Mouse (Mus musculus) kidney, postnatal 0 days (tissue): Measurements from ENCODE around the gene Nepro. TPM values are rescaled to one million over a fixed set of nuclear protein-coding genes. Genes with fewer than 3 reads are reported as not detected.

Experiments
- ATAC-seq: fragments of 200-750 bp; cut with Nextera tagmentation; replicated peaks from 2 replicates; pipeline ENCODE4 v1.8.0; 2017; ENCODE audit warnings: low read depth, moderate number of reproducible peaks, moderate TSS enrichment, moderate library complexity; ENCODE audit not compliant: low FRiP score
- DNase-seq: peaks from one replicate; pipeline ENCODE4 v3.0.0-alpha.2; 2016; ENCODE audit warnings: low spot score
- H3K27ac ChIP-seq: fragments of 300-500 bp; sonication (generic); 2 replicates; pipeline ENCODE4 v1.5.1; 2014; ENCODE audit warnings: mild to moderate bottlenecking
- H3K27me3 ChIP-seq: fragments of 300-500 bp; sonication (generic); 2 replicates; pipeline ENCODE4 v1.6.1; 2014; ENCODE audit warnings: low read length, mixed read lengths; ENCODE audit not compliant: insufficient read depth
- H3K36me3 ChIP-seq: fragments of 300-500 bp; sonication (generic); 2 replicates; pipeline ENCODE4 v1.6.1; 2014; ENCODE audit warnings: low read length, mixed read lengths; ENCODE audit not compliant: insufficient read depth
- H3K4me1 ChIP-seq: fragments of 300-500 bp; sonication (generic); replicated peaks from 2 replicates; pipeline ENCODE4 v1.6.1; 2014; ENCODE audit warnings: antibody characterized with exemption, low read length, mixed read lengths; ENCODE audit not compliant: insufficient read depth
- H3K4me2 ChIP-seq: fragments of 300-500 bp; sonication (generic); 2 replicates; pipeline ENCODE4 v1.6.1; 2014; ENCODE audit warnings: mild to moderate bottlenecking, low read length, moderate library complexity, mixed read lengths
- H3K4me3 ChIP-seq: fragments of 300-500 bp; sonication (generic); replicated peaks from 2 replicates; pipeline ENCODE4 v1.5.1; 2014; ENCODE audit warnings: low read depth, low read length
- H3K9ac ChIP-seq: fragments of 300-500 bp; sonication (generic); 2 replicates; pipeline ENCODE4 v1.6.1; 2014; ENCODE audit warnings: low read depth, low read length
- H3K9me3 ChIP-seq: fragments of 300-500 bp; sonication (generic); replicated peaks from 2 replicates; pipeline ENCODE4 v1.6.1; 2016; ENCODE audit warnings: low read length, inconsistent platforms, mixed read lengths
- CTCF ChIP-seq: IDR thresholded peaks from 2 replicates; pipeline ENCODE4 v1.5.1; 2016; ENCODE audit warnings: antibody characterized with exemption, low read depth, mild to moderate bottlenecking, moderate library complexity
- WGBS: fragments of 180-500 bp; shearing (Covaris S2); extraction: QIAGEN DNeasy Blood & Tissue Kit; methylation state at CpG from one replicate; pipeline ENCODE4 v1.1.7; 2014; 5-methylcytosine and 5-hydroxymethylcytosine counted together
- polyA plus RNA-seq: library from polyadenylated mRNA; unstranded; fragments of >200 nt; fragmentation: Nextera tagmentation; extraction: Ambion mirVana; gene quantifications from 2 replicates; pipeline ENCODE4 v1.2.1, GENCODE M21; 2015

The Nepro gene
- polyA plus RNA-seq, 1 experiment from 2014 or later = 5.1 TPM

DNA sequence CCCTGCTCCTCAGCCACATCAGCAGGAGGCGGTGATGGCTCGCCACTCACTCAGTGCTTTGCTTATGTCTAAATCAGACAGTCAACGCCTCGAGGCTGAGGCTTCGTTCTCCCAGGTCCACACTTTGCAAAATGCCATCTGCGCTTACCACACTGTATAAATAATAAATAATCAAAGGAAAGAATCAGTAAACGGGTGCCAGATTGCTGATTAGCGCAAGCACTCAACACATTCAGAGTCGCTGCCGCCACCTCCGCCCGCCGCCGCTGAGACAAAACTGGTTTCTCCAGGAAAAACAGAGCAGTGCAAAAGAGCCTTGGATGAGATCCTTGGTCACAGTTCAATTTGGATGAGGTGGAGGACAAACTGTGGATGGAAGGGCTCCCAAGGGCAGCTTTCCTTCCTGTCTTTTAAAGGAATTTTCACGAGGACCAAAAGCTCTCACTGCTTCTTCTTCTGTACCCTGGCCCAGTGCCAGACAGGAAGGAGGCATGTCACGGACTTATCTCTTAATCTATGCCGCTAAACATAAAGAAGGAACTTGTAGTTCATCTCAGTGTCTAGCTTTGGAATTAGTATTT, 32.5 kb upstream of the Nepro start:
- ATAC-seq (no peak), DNase-seq (peak; percentile 69)
- no peak for TF ChIP-seq CTCF
- Histone ChIP-seq H3K4me3 (no peak overlapping the region), H3K4me1 (peaks cover 19% of the 10 kb centered on the region), H3K4me2 (no peak overlapping the region), H3K9me3 (no peaks in the 10 kb centered on the region), H3K36me3 (no peaks in the 10 kb centered on the region), H3K9ac (no peak overlapping the region), H3K27me3 (no peaks in the 10 kb centered on the region), H3K27ac (no peak overlapping the region)
- 47% methylated on average over 17 of the region's 17 CpGs for WGBS

- Histone ChIP-seq H3K4me2 (no peak overlapping the region), H3K9ac (no peak overlapping the region), H3K4me3 (no peak overlapping the region), H3K36me3 (no peaks in the 10 kb centered on the region), H3K27ac (no peak overlapping the region), H3K27me3 (no peaks in the 10 kb centered on the region), H3K9me3 (no peaks in the 10 kb centered on the region), H3K4me1 (peaks cover 12% of the 10 kb centered on the region)
- WGBS = 97% methylated on average over 1 of the region's 1 CpGs
- TF ChIP-seq CTCF = no peak
- ATAC-seq (no peak), DNase-seq (no peak)
Observed at GRCm38 (mm10) chr16:44692541-44692940, 31.6 kb upstream of the Nepro start.

GRCm38 (mm10) chr16:44693695-44694094, 30.4 kb upstream of the Nepro start:
- H3K27ac ChIP-seq = no peak overlapping the region
- no peak for DNase-seq
- ATAC-seq = no peak
- H3K4me2 ChIP-seq = no peak overlapping the region
- H3K9ac ChIP-seq = no peak overlapping the region
- H3K36me3 ChIP-seq = no peaks in the 10 kb centered on the region
- no peaks in the 10 kb centered on the region for H3K9me3 ChIP-seq
- WGBS = 73% methylated on average over 6 of the region's 6 CpGs
- H3K4me1 ChIP-seq = 0 out of 2 replicates have a peak, but pooled peaks cover under 1% of the 10 kb centered on the region
- peak; percentile 45 for TF ChIP-seq CTCF
- H3K4me3 ChIP-seq = no peak overlapping the region
- H3K27me3 ChIP-seq = no peaks in the 10 kb centered on the region

- H3K4me3 ChIP-seq = no peak overlapping the region
- ATAC-seq (peak; percentile 50; the same call in 1 of the 2 replicates), DNase-seq (peak; percentile 95)
- TF ChIP-seq CTCF = no peak
- H3K9ac ChIP-seq = no peak overlapping the region
- peak overlapping the region; percentile 71 for H3K27ac ChIP-seq
- WGBS = 61% methylated on average over 8 of the region's 8 CpGs
- no peaks in the 10 kb centered on the region for H3K9me3 ChIP-seq
- no peaks in the 10 kb centered on the region for H3K36me3 ChIP-seq
- no peaks in the 10 kb centered on the region for H3K27me3 ChIP-seq
- no peaks in the 10 kb centered on the region for H3K4me1 ChIP-seq
- H3K4me2 ChIP-seq = no peak overlapping the region
Observed at GRCm38 (mm10) chr16:44695214-44695858, 28.8 kb upstream of the Nepro start.

GRCm38 (mm10) chr16:44695859-44696620, 28.1 kb upstream of the Nepro start:
- Histone ChIP-seq H3K27ac (peak overlapping the region; percentile 70), H3K36me3 (no peaks in the 10 kb centered on the region), H3K4me1 (0 out of 2 replicates have a peak, but pooled peaks cover 3% of the 10 kb centered on the region), H3K4me3 (no peak overlapping the region), H3K9ac (no peak overlapping the region), H3K4me2 (no peak overlapping the region), H3K27me3 (no peaks in the 10 kb centered on the region), H3K9me3 (no peaks in the 10 kb centered on the region)
- TF ChIP-seq CTCF = peak; percentile 19; the same call in 1 of the 2 replicates
- DNase-seq (peak; percentile 50), ATAC-seq (peak; percentile 89)
- WGBS = 22% methylated on average over 12 of the region's 12 CpGs

- no peak overlapping the region for H3K27ac ChIP-seq
- WGBS = 81% methylated on average over 5 of the region's 5 CpGs
- no peak for DNase-seq
Observed at GRCm38 (mm10) chr16:44697473-44698205, 26.5 kb upstream of the Nepro start.

More at GRCm38 (mm10) chr16:44697473-44698205, 26.5 kb upstream of the Nepro start:
- no peak overlapping the region for H3K4me3 ChIP-seq
- no peak for TF ChIP-seq CTCF
- no peaks in the 10 kb centered on the region for H3K9me3 ChIP-seq
- H3K36me3 ChIP-seq = no peaks in the 10 kb centered on the region
- ATAC-seq = no peak
- H3K4me2 ChIP-seq = no peak overlapping the region
- H3K27me3 ChIP-seq = no peaks in the 10 kb centered on the region
- no peak overlapping the region for H3K9ac ChIP-seq
- H3K4me1 ChIP-seq = 0 out of 2 replicates have a peak, but pooled peaks cover 4% of the 10 kb centered on the region
